Mouse (Mus musculus): Measurements from ENCODE around the gene Pou4f1. TPM values are rescaled to one million over a fixed set of nuclear protein-coding genes. Genes with fewer than 3 reads are reported as not detected.
A peak's percentile ranks its signal among the peaks of the same experiment; 100 is the strongest.

Pou4f1 gene
- polyA plus RNA-seq, 1 experiment: 0.07 TPM

DNA sequence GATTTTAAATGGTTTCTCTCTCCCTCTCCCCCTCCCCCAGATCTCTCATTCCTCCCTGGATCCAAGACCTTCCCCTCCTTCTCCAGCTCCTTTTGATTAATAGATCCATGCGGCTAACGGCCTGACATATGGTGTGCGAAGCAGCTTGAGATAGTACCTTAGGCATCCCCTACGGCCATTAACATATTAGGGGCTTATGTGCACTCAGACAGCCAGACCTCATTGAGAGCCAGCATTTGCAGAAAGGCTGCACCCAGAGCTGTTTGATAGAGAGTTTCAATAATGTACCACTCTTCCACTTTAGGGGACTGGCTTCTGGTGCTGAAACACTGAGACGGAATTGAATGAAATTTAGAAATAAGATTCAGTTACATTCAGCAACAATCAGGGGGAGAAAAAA lies 10.8 kb downstream of the Pou4f1 start:
- DNase-seq (ENCODE audit: low read depth in 1 of 2, low spot score in 2 of 2): no peak
- Histone ChIP-seq H3K4me1 (ENCODE audit: control insufficient read depth, insufficient read depth, insufficient read length) (no peaks in the 10 kb centered on the region; the same call in 1 of the 2 replicates), H3K4me3 (ENCODE audit: extremely low read depth, insufficient read depth, insufficient read length) (no peak overlapping the region), H3K36me3 (ENCODE audit: control insufficient read depth, insufficient read depth, low read length) (no peaks in the 10 kb centered on the region), H3K27ac (ENCODE audit: insufficient read depth, low read length) (no peak overlapping the region), H3K27me3 (ENCODE audit: control insufficient read depth, insufficient read depth, low read length) (peaks cover 29% of the 10 kb centered on the region)
- 18% methylated on average over 5 of the region's 5 CpGs for WGBS
- TF ChIP-seq CTCF (IDR thresholded peaks at IDR 0.05; ENCODE audit: extremely low read depth, insufficient read depth, insufficient read length, insufficient replicate concordance) (no peak), POLR2A (IDR thresholded peaks at IDR 0.05; ENCODE audit: low read depth, low read length) (no peak)

- no peak for TF ChIP-seq POLR2A (IDR thresholded peaks at IDR 0.05; ENCODE audit: low read depth, low read length)
- TF ChIP-seq CTCF (IDR thresholded peaks at IDR 0.05; ENCODE audit: extremely low read depth, insufficient read depth, insufficient read length, insufficient replicate concordance): no peak
- peak in 1 of 2 experiments; percentile 16 for DNase-seq (ENCODE audit: low read depth in 1 of 2, low spot score in 2 of 2)
- Histone ChIP-seq H3K4me3 (ENCODE audit: extremely low read depth, insufficient read depth, insufficient read length) (no peak overlapping the region), H3K36me3 (ENCODE audit: control insufficient read depth, insufficient read depth, low read length) (no peaks in the 10 kb centered on the region), H3K4me1 (ENCODE audit: control insufficient read depth, insufficient read depth, insufficient read length) (no peaks in the 10 kb centered on the region), H3K27ac (ENCODE audit: insufficient read depth, low read length) (no peak overlapping the region), H3K27me3 (ENCODE audit: control insufficient read depth, insufficient read depth, low read length) (peaks cover 12% of the 10 kb centered on the region)
- 16% methylated on average over 4 of the region's 4 CpGs for WGBS
Measured at GRCm38 (mm10) chr14:104453824-104454223, 14.0 kb downstream of the Pou4f1 start.

DNA sequence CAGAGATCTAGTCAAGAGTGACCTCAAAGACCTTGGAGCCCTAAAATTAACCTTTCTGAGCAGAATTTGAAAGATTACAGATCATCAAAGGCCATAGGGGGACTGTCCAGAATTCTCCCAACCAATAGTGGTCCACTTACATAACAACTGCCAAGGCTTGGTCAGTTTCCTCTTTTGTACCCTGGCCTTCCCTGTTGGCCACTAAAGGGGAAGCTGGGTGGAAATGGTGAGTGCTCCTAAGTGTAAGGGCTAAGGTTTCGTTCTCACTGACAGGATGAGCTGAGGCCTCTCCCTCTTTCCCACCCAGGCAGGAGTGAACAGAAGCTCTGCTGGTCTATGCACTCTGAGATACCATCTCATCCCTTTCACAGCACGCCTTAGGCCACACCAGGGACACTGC lies 33.5 kb downstream of the Pou4f1 start:
- no peak overlapping the region for H3K4me3 ChIP-seq (ENCODE audit: extremely low read depth, insufficient read depth, insufficient read length)
- no peak for DNase-seq (ENCODE audit: low read depth in 1 of 2, low spot score in 2 of 2)
- no peaks in the 10 kb centered on the region for H3K27me3 ChIP-seq (ENCODE audit: control insufficient read depth, insufficient read depth, low read length)
- no peaks in the 10 kb centered on the region for H3K4me1 ChIP-seq (ENCODE audit: control insufficient read depth, insufficient read depth, insufficient read length)
- no peak overlapping the region for H3K27ac ChIP-seq (ENCODE audit: insufficient read depth, low read length)
- 29% methylated on average over 2 of the region's 2 CpGs for WGBS
- H3K36me3 ChIP-seq (ENCODE audit: control insufficient read depth, insufficient read depth, low read length): no peaks in the 10 kb centered on the region
- TF ChIP-seq CTCF (IDR thresholded peaks at IDR 0.05; ENCODE audit: extremely low read depth, insufficient read depth, insufficient read length, insufficient replicate concordance): no peak
- no peak for TF ChIP-seq POLR2A (IDR thresholded peaks at IDR 0.05; ENCODE audit: low read depth, low read length)

- Histone ChIP-seq H3K4me1 (ENCODE audit: control insufficient read depth, insufficient read depth, insufficient read length) (no peaks in the 10 kb centered on the region), H3K36me3 (ENCODE audit: control insufficient read depth, insufficient read depth, low read length) (no peaks in the 10 kb centered on the region), H3K27me3 (ENCODE audit: control insufficient read depth, insufficient read depth, low read length) (no peaks in the 10 kb centered on the region), H3K4me3 (ENCODE audit: extremely low read depth, insufficient read depth, insufficient read length) (no peak overlapping the region), H3K27ac (ENCODE audit: insufficient read depth, low read length) (no peak overlapping the region)
- no peak for TF ChIP-seq POLR2A (IDR thresholded peaks at IDR 0.05; ENCODE audit: low read depth, low read length)
- no peak for TF ChIP-seq CTCF (IDR thresholded peaks at IDR 0.05; ENCODE audit: extremely low read depth, insufficient read depth, insufficient read length, insufficient replicate concordance)
- no peak for DNase-seq (ENCODE audit: low read depth in 1 of 2, low spot score in 2 of 2)
- WGBS: 64% methylated on average over 4 of the region's 4 CpGs
Measured at GRCm38 (mm10) chr14:104430819-104431218, 37.0 kb downstream of the Pou4f1 start.

DNA sequence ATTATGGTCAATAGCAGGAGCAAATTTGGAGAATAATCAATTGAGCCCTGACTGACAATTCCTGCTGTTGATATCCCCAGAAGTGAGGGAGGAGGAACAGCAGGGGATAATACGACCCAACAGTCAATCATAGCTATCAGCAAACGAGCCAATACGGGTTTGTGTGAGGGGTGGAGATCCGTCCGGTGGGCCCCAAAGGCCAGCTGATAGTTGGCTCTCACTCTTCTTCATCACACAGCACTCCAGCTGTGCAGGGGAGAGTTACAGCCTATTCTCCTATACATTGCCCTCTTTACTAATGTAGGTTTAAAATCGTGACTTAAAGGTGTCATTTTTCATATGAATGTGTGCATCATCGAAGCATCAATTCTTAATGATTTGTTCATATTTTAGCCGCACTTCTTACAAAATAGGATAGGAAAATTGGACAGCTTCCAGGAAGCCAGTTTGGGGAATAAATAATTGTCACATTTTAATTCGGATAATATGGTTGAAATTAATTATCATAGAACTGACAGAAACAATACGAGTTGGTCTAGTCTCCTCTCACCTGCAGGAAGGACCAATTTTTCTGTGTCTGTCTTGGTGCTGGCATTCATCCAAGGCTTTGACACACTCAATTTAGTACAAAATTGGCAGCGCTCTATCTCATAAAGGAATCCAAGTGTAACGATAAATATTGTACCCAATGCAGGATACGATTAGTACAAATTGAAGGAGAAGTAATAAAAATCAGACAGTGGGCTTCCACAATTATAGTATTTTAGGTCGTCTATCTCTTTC lies 43.9 kb downstream of the Pou4f1 start:
- WGBS: 81% methylated on average over 14 of the region's 14 CpGs
- Histone ChIP-seq H3K4me3 (ENCODE audit: extremely low read depth, insufficient read depth, insufficient read length) (no peak overlapping the region), H3K4me1 (ENCODE audit: control insufficient read depth, insufficient read depth, insufficient read length) (no peaks in the 10 kb centered on the region), H3K27ac (ENCODE audit: insufficient read depth, low read length) (no peak overlapping the region), H3K27me3 (ENCODE audit: control insufficient read depth, insufficient read depth, low read length) (no peaks in the 10 kb centered on the region), H3K36me3 (ENCODE audit: control insufficient read depth, insufficient read depth, low read length) (no peaks in the 10 kb centered on the region)
- TF ChIP-seq CTCF (IDR thresholded peaks at IDR 0.05; ENCODE audit: extremely low read depth, insufficient read depth, insufficient read length, insufficient replicate concordance): no peak
- no peak for DNase-seq (ENCODE audit: low read depth in 1 of 2, low spot score in 2 of 2)

Other genes starting within 250 kb of the Pou4f1 start
- gene Rnf219, start 54.6 kb upstream of the Pou4f1 start, polyA plus RNA-seq (2012; rRNA removed): 1.4 and 2.3 TPM in 2 replicates

Measured in spleen, adult 2 months (tissue).